Mouse (Mus musculus): ENCODE data around the gene Myo18b. TPM values are rescaled to one million over a fixed set of nuclear protein-coding genes. Genes with fewer than 3 reads are reported as not detected.

The Myo18b gene
- polyA plus RNA-seq, 1 experiment from 2014 or later, result 22.2 TPM

DNA sequence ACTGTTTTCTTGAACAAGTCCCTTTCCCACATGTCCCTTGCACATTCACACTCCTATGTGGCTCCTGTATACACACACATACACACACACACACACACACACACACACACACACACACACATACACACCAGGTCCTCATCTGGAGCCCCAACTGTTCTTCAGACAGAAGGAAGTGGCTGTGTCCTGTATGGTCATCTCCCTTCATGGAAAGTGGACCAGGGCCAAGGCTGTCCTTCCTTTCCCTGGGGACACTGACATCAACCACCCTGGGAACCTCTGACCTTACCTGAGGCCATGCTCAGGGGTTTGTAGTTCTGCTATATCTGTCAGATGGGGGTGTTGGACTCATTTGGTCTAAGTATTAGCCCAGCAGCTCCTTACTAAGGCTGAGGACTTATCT lies 3.8 kb downstream of the Myo18b start:
- Histone ChIP-seq H3K27me3 (ENCODE audit: control insufficient read depth, insufficient read depth, low read length) (no peaks in the 10 kb centered on the region), H3K4me3 (ENCODE audit: low read depth, low read length) (no peak overlapping the region), H3K9me3 (replicated peaks; ENCODE audit: control insufficient read depth, low read length) (no peaks in the 10 kb centered on the region), H3K27ac (ENCODE audit: low read depth, low read length) (no peak overlapping the region; the same call in 1 of the 2 replicates), H3K36me3 (ENCODE audit: control insufficient read depth, insufficient read depth, low read length) (no peaks in the 10 kb centered on the region; the same call in 1 of the 2 replicates), H3K9ac (ENCODE audit: low read depth, low read length) (no peak overlapping the region), H3K4me1 (ENCODE audit: control insufficient read depth, insufficient read depth, low read length) (peaks cover 14% of the 10 kb centered on the region), H3K4me2 (no peak overlapping the region)
- ATAC-seq (replicated peaks; ENCODE audit: insufficient number of reproducible peaks, low FRiP score, low TSS enrichment), result no peak

DNA sequence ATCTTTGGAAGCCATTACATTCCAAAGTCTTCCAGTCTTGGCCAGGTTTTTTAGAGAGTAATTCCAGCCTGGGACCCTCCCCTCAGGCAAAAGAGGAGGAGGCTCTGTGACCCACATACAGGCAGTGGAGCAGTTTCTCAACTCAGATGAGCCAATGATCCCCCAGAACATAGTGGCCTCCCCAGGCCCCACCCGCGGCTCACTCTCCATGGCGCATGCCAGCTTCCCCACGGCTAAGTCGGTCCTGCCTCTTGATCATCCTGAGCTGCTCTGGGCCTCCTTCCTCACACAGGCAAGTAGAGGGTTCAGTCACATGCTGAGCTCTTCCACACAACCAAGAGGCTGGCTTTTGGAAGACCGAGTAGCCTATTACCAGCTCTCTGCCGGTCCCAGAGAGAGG lies 7.5 kb downstream of the Myo18b start:
- Histone ChIP-seq H3K4me2 (no peak overlapping the region), H3K4me1 (ENCODE audit: control insufficient read depth, insufficient read depth, low read length) (peaks cover 28% of the 10 kb centered on the region)
- WGBS (ENCODE audit: insufficient replicate concordance), result 56% methylated on average over 7 of the region's 7 CpGs

DNA sequence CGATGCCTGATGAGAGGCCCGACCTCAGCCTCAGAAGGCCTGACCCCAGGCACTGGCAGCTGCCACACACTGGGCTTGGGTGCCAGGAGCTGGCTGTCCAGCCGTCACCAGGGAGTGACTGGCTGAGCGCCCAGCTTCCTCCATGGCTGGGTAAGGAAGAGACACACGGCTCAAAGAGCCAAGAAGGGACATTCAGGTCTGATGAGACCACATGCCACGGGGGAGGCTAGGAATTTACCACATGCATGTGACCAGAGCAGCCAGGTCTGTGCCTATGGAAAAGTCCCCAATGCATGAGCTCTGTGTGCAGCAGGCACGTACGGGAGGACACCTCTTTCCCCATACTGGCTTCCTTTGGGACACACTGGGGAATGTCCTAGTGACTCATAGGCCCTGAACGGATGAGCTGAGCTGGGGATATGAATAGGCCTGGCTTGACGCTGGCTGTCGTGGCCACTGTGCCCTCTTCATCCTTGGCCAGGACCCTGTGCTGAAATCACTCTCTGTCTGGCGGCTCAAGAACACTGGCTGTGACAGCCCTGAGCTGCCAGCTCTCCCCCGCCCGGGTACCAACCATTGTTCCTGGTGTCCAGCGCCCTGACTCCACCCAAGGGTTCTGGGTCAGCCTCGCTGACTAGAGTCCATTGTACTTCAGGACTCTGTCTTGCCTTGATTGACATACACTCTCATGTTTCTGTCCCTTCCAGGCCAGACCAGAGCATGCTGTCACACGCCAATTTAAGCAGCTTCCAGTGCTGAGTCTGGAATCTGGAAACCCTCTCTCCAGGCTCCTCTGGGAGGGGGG lies 9.3 kb downstream of the Myo18b start:
- H3K9ac ChIP-seq (ENCODE audit: low read depth, low read length), result 0 out of 2 replicates have a peak overlapping the region, but pooled peaks have one; percentile 56
- no peak overlapping the region for H3K4me3 ChIP-seq (ENCODE audit: low read depth, low read length)
- no peaks in the 10 kb centered on the region for H3K9me3 ChIP-seq (replicated peaks; ENCODE audit: control insufficient read depth, low read length)
- peaks cover 24% of the 10 kb centered on the region for H3K4me1 ChIP-seq (ENCODE audit: control insufficient read depth, insufficient read depth, low read length)
- H3K27ac ChIP-seq (ENCODE audit: low read depth, low read length), result peak overlapping the region; percentile 48
- peak; percentile 37 for ATAC-seq (replicated peaks; ENCODE audit: insufficient number of reproducible peaks, low FRiP score, low TSS enrichment)
- H3K36me3 ChIP-seq (ENCODE audit: control insufficient read depth, insufficient read depth, low read length), result no peaks in the 10 kb centered on the region; the same call in 1 of the 2 replicates
- H3K27me3 ChIP-seq (ENCODE audit: control insufficient read depth, insufficient read depth, low read length), result no peaks in the 10 kb centered on the region
- H3K4me2 ChIP-seq, result no peak overlapping the region
- 50% methylated on average over 17 of the region's 17 CpGs for WGBS (ENCODE audit: insufficient replicate concordance)

More for the DNA sequence above, 7.5 kb downstream of the Myo18b start:
- Histone ChIP-seq H3K4me3 (ENCODE audit: low read depth, low read length) (no peak overlapping the region), H3K27me3 (ENCODE audit: control insufficient read depth, insufficient read depth, low read length) (no peaks in the 10 kb centered on the region), H3K9ac (ENCODE audit: low read depth, low read length) (no peak overlapping the region), H3K27ac (ENCODE audit: low read depth, low read length) (no peak overlapping the region), H3K36me3 (ENCODE audit: control insufficient read depth, insufficient read depth, low read length) (no peaks in the 10 kb centered on the region; the same call in 1 of the 2 replicates), H3K9me3 (replicated peaks; ENCODE audit: control insufficient read depth, low read length) (no peaks in the 10 kb centered on the region)
- no peak for ATAC-seq (replicated peaks; ENCODE audit: insufficient number of reproducible peaks, low FRiP score, low TSS enrichment)

GRCm38 (mm10) chr5:112877391-112878115 lies 18.6 kb downstream of the Myo18b start:
- H3K9me3 ChIP-seq (replicated peaks; ENCODE audit: control insufficient read depth, low read length), result no peaks in the 10 kb centered on the region
- peaks cover 5% of the 10 kb centered on the region; the same call in 1 of the 2 replicates for H3K36me3 ChIP-seq (ENCODE audit: control insufficient read depth, insufficient read depth, low read length)
- H3K4me1 ChIP-seq (ENCODE audit: control insufficient read depth, insufficient read depth, low read length), result peaks cover 2% of the 10 kb centered on the region; the same call in 1 of the 2 replicates
- no peaks in the 10 kb centered on the region for H3K27me3 ChIP-seq (ENCODE audit: control insufficient read depth, insufficient read depth, low read length)
- no peak overlapping the region for H3K4me3 ChIP-seq (ENCODE audit: low read depth, low read length)
- no peak overlapping the region for H3K4me2 ChIP-seq
- no peak for ATAC-seq (replicated peaks; ENCODE audit: insufficient number of reproducible peaks, low FRiP score, low TSS enrichment)
- H3K9ac ChIP-seq (ENCODE audit: low read depth, low read length), result no peak overlapping the region
- WGBS (ENCODE audit: insufficient replicate concordance), result 66% methylated on average over 14 of the region's 14 CpGs
- H3K27ac ChIP-seq (ENCODE audit: low read depth, low read length), result no peak overlapping the region

- Histone ChIP-seq H3K9me3 (replicated peaks; ENCODE audit: control insufficient read depth, low read length) (no peaks in the 10 kb centered on the region), H3K4me1 (ENCODE audit: control insufficient read depth, insufficient read depth, low read length) (peaks cover 2% of the 10 kb centered on the region; the same call in 1 of the 2 replicates), H3K4me3 (ENCODE audit: low read depth, low read length) (no peak overlapping the region), H3K4me2 (no peak overlapping the region), H3K27me3 (ENCODE audit: control insufficient read depth, insufficient read depth, low read length) (no peaks in the 10 kb centered on the region), H3K9ac (ENCODE audit: low read depth, low read length) (no peak overlapping the region), H3K36me3 (ENCODE audit: control insufficient read depth, insufficient read depth, low read length) (peaks cover 5% of the 10 kb centered on the region; the same call in 1 of the 2 replicates), H3K27ac (ENCODE audit: low read depth, low read length) (no peak overlapping the region)
- WGBS (ENCODE audit: insufficient replicate concordance), result 37% methylated on average over 4 of the region's 4 CpGs
- no peak for ATAC-seq (replicated peaks; ENCODE audit: insufficient number of reproducible peaks, low FRiP score, low TSS enrichment)
Observed at GRCm38 (mm10) chr5:112876846-112877390, 19.2 kb downstream of the Myo18b start.

DNA sequence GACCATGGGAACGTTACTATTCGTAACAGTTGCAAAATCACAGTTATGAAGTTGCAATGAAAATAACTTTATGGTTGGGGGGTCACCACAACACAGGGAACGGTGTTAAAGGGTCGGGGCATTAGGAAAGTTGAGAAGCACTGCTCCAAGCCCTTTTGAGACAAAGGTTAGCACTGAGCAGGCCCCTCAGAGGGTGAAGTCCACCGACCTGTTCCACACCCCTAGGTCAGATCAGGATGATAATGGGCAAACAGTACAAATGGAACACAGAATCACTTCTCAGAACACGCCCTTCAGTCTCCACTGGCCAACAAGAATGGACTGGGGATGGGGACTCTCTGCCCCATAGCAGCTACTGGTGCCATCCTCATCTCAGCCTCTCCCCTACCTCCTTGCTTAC lies 23.2 kb downstream of the Myo18b start:
- H3K4me1 ChIP-seq (ENCODE audit: control insufficient read depth, insufficient read depth, low read length), result no peaks in the 10 kb centered on the region
- H3K27ac ChIP-seq (ENCODE audit: low read depth, low read length), result no peak overlapping the region
- H3K27me3 ChIP-seq (ENCODE audit: control insufficient read depth, insufficient read depth, low read length), result no peaks in the 10 kb centered on the region
- H3K9ac ChIP-seq (ENCODE audit: low read depth, low read length), result no peak overlapping the region
- H3K4me3 ChIP-seq (ENCODE audit: low read depth, low read length), result no peak overlapping the region
- no peaks in the 10 kb centered on the region for H3K9me3 ChIP-seq (replicated peaks; ENCODE audit: control insufficient read depth, low read length)
- ATAC-seq (replicated peaks; ENCODE audit: insufficient number of reproducible peaks, low FRiP score, low TSS enrichment), result no peak
- H3K36me3 ChIP-seq (ENCODE audit: control insufficient read depth, insufficient read depth, low read length), result peaks cover 7% of the 10 kb centered on the region; the same call in 1 of the 2 replicates
- no peak overlapping the region for H3K4me2 ChIP-seq
- WGBS (ENCODE audit: insufficient replicate concordance), result 66% methylated on average over 6 of the region's 6 CpGs

GRCm38 (mm10) chr5:112870729-112871128 lies 25.4 kb downstream of the Myo18b start:
- Histone ChIP-seq H3K4me1 (ENCODE audit: control insufficient read depth, insufficient read depth, low read length) (no peaks in the 10 kb centered on the region), H3K27ac (ENCODE audit: low read depth, low read length) (no peak overlapping the region), H3K4me3 (ENCODE audit: low read depth, low read length) (no peak overlapping the region), H3K36me3 (ENCODE audit: control insufficient read depth, insufficient read depth, low read length) (peaks cover 10% of the 10 kb centered on the region; the same call in 1 of the 2 replicates), H3K27me3 (ENCODE audit: control insufficient read depth, insufficient read depth, low read length) (no peaks in the 10 kb centered on the region), H3K4me2 (no peak overlapping the region), H3K9ac (ENCODE audit: low read depth, low read length) (no peak overlapping the region), H3K9me3 (replicated peaks; ENCODE audit: control insufficient read depth, low read length) (no peaks in the 10 kb centered on the region)
- 27% methylated on average over 9 of the region's 9 CpGs for WGBS (ENCODE audit: insufficient replicate concordance)
- no peak for ATAC-seq (replicated peaks; ENCODE audit: insufficient number of reproducible peaks, low FRiP score, low TSS enrichment)

DNA sequence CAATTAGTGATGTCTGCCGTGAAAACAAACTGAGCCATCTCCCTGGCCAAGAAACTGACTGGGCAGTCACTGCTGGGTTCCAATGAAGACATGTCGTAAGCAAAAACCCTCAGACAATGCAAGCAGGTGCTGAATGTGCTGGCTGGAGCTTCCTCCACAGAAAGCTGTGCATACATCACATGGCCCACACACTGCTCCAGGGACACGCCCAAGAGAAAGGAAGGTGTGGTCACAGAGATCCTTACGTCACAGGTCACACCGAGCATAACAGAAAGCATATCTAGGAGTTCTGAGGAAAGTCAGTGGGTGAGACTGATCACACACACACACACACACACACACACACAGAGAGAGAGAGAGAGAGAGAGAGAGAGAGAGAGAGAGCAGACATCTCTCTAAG lies 27.5 kb downstream of the Myo18b start:
- H3K4me3 ChIP-seq (ENCODE audit: low read depth, low read length), result no peak overlapping the region
- no peaks in the 10 kb centered on the region for H3K9me3 ChIP-seq (replicated peaks; ENCODE audit: control insufficient read depth, low read length)
- no peaks in the 10 kb centered on the region for H3K4me1 ChIP-seq (ENCODE audit: control insufficient read depth, insufficient read depth, low read length)
- WGBS (ENCODE audit: insufficient replicate concordance), result 79% methylated on average over 5 of the region's 5 CpGs
- no peak for ATAC-seq (replicated peaks; ENCODE audit: insufficient number of reproducible peaks, low FRiP score, low TSS enrichment)
- H3K27me3 ChIP-seq (ENCODE audit: control insufficient read depth, insufficient read depth, low read length), result no peaks in the 10 kb centered on the region
- H3K36me3 ChIP-seq (ENCODE audit: control insufficient read depth, insufficient read depth, low read length), result peaks cover 5% of the 10 kb centered on the region; the same call in 1 of the 2 replicates
- no peak overlapping the region for H3K9ac ChIP-seq (ENCODE audit: low read depth, low read length)
- no peak overlapping the region for H3K27ac ChIP-seq (ENCODE audit: low read depth, low read length)
- H3K4me2 ChIP-seq, result no peak overlapping the region
